Mouse (Mus musculus) bone marrow macrophage, adult 2 months (primary cell): Measurements from ENCODE around the gene Gng3.

Experiments
- CTCF ChIP-seq: IDR thresholded peaks from 2 replicates; pipeline ENCODE4 v1.5.1; 2012; ENCODE audit warnings: low read depth, mild to moderate bottlenecking, low read length, moderate library complexity
- POLR2A ChIP-seq: IDR thresholded peaks from 2 replicates; pipeline ENCODE4 v1.6.1; 2012; ENCODE audit warnings: mild to moderate bottlenecking, low read depth, low read length, borderline replicate concordance

DNA sequence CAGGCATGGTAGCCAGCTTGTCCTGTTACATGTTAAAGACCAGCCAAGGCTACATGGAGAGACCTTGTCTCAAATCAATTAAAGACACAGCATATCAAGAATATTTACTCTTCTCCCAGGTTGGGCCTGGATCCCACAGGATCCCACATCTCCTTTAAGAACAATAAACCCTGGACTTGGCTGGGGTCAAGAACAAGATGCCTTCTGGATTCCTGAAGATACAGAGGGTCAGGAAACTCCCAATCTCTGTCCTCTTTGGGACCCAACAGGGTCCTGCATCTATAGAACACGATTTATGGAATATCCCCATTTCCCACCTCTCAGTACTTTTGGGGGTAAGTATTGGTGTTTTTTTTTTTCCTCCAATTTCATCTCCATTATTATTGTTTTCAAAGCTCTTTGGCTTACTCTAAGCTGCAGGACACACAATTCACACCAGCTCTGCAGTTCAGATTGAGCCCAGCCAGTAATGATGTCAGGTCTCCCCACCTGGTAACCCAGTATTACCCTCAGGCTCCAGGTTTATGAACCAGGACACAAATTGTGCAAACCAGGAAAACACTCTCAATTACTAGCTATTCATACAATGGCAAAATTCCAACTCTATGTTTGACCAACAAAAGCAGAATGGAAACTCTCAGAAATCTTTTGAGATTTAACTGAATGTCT is 48.1 kb upstream of the Gng3 start:
- TF ChIP-seq CTCF (no peak), POLR2A (no peak)
